Mouse (Mus musculus): ENCODE data around the gene Gm44805. TPM values are rescaled to one million over a fixed set of nuclear protein-coding genes. Genes with fewer than 3 reads are reported as not detected.

Gene Gm44805
- polyA plus RNA-seq, 1 experiment: not detected

DNA sequence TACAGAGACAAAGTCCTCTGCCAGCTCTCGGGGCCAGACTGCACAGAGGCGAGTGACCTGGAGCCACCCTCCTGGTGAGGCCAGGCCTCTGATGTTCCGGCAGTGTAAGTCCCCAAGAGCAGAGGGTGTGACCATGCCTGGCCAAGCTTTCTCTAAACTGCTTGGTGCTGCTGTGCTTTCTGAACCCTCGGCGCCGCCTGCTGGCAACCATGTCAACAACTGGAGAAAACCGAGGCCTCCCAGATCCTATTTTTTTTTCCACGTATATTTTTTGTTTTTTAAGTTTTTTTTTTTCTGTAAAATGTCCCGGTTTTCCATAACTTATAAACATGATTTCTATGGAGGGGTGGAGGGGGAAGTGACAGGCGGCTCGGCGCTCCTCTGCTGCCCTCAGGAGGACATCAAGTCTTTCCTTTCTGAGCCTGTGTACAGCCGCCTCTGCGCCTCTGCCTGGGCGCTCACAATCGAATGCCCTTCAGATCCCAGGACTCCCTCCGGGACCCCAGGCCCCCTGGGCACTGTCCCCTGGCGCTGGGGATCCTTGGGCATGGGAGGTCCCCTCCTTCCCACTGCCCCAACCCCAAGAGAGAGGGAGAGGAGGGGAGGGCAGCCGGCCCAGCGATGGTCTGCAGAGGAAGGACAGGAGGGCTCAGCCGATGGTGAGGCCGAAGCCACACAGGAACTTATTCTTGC is 20.0 kb upstream of the Gm44805 start:
- 36% methylated on average over 22 of the region's 22 CpGs for WGBS
- H3K4me3 ChIP-seq (ENCODE audit: insufficient read depth, low read depth, low read length): no peak overlapping the region
- H3K4me1 ChIP-seq (ENCODE audit: control insufficient read depth, insufficient read depth, low read length): peaks cover 17% of the 10 kb centered on the region
- TF ChIP-seq CTCF (IDR thresholded peaks at IDR 0.05; ENCODE audit: insufficient read depth, low read depth, low read length) (peak; percentile 58; the same call in 1 of the 2 replicates), POLR2A (IDR thresholded peaks at IDR 0.05; ENCODE audit: insufficient read depth, low read depth, low read length) (no peak)
- H3K27ac ChIP-seq (ENCODE audit: insufficient read depth, low read depth, low read length): peak overlapping the region; percentile 38; the same call in 1 of the 2 replicates

DNA sequence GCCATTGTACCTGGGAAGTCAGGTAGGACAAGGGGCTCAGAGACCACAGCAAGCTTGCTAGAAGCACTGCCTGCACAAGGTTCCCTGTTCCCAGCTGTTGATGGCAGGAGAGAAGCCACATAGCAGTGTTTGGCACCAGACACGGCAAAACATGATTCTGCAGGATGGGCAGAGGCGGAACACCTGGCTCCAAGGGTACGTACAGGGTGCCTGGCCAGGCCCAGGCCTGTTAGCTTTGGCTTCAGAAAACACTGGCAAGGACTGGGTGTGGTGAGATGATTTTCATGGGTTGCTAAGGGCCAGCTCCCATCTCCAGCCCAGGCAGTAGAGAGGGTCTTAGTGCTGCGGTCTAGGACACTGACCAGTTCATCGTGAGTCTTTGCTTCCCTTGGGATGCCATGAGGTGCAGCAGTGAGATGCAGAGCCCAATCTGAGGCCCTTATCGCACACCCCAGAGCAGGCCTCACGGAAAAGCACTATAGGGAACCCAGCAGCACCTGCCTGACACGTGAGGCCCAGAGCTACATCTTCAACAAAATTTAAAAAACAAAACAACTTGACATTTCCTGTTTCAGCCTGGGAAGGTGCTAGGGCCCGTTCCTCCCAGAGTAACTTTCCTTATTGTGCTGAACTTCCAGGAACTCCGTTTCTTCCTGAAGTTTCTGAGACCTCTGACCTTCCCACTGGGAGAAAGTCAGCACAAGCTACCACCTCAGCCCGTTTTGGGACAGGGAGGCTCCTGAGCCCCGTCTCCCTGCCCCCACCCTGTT is 19.3 kb upstream of the Gm44805 start:
- peak overlapping the region; percentile 11; the same call in 1 of the 2 replicates for H3K27ac ChIP-seq (ENCODE audit: insufficient read depth, low read depth, low read length)
- H3K4me3 ChIP-seq (ENCODE audit: insufficient read depth, low read depth, low read length): no peak overlapping the region
- H3K4me1 ChIP-seq (ENCODE audit: control insufficient read depth, insufficient read depth, low read length): peaks cover 17% of the 10 kb centered on the region
- 62% methylated on average over 12 of the region's 12 CpGs for WGBS
- no peak for TF ChIP-seq POLR2A (IDR thresholded peaks at IDR 0.05; ENCODE audit: insufficient read depth, low read depth, low read length)
- no peak for TF ChIP-seq CTCF (IDR thresholded peaks at IDR 0.05; ENCODE audit: insufficient read depth, low read depth, low read length)

DNA sequence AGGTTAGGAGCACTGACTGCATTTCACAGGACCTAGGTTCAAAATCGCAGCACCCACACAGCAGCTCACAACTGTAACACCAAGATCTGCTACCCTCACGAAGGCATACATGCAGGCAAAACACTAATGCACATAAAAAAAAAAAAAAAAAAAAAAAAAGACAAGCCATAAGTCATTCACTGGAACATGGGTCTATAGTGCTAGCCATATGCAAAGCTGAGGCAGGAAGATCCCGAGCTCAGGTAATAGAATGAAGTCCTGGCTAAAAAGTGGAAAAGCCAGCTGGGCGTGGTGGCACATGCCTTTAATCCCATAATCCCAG is 18.6 kb upstream of the Gm44805 start:
- Histone ChIP-seq H3K27ac (ENCODE audit: insufficient read depth, low read depth, low read length) (no peak overlapping the region; the same call in 1 of the 2 replicates), H3K4me3 (ENCODE audit: insufficient read depth, low read depth, low read length) (no peak overlapping the region), H3K4me1 (ENCODE audit: control insufficient read depth, insufficient read depth, low read length) (peaks cover 20% of the 10 kb centered on the region)
- 66% methylated on average over 4 of the region's 4 CpGs for WGBS
- TF ChIP-seq POLR2A (IDR thresholded peaks at IDR 0.05; ENCODE audit: insufficient read depth, low read depth, low read length): no peak
- no peak for TF ChIP-seq CTCF (IDR thresholded peaks at IDR 0.05; ENCODE audit: insufficient read depth, low read depth, low read length)

DNA sequence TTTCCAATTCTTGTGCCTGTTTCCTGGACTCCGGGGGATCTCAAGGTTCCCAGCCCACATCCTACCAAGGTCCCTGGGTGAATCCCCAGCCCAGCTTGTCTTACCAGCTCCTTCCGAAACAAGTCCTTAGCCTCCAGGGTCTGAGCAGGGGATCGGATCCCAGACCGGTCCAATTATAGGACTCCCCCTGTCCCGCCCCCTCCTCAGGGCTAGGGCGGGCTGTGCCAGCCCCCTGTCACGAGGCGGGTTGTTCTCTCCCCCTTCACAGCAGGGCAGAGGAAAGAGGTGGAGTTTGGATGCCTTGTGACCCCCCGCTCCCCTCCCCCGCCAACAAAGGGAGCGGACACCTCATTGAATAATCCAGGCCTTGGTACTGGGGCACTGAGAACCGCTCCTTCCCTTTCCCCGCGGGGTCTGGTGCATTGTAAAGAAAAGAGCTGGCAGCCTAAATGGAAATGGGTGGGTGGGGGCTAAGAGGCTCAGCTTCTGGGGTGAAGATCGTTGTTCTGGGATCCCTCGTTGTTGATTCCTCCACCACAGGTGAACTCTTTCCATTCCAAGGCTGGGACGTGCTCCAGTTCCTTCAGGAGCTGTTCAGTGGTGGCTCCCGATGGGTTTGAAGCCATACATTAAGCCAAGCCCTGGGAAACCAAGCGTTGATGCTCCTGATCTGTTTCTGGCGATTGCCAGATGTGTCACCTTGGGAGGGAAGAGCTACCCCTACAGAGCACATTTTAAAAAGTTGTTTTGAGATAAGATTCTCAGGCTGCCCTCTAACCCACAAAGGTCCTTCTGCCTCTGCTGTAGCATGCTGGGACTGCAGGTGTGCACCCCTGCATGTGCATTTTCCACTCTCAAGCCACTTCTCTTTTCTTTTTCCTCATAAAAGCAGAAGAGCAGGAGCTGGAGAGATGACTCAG is 17.9 kb upstream of the Gm44805 start, which contains the start of gene Apoe:
Gene Apoe (minus strand): TSS at position 282 of the 920 bp plus-strand sequence.
- Histone ChIP-seq H3K27ac (ENCODE audit: insufficient read depth, low read depth, low read length) (peak within 1 kb of the TSS; percentile 20), H3K4me3 (ENCODE audit: insufficient read depth, low read depth, low read length) (peak within 1 kb of the TSS; percentile 38), H3K4me1 (ENCODE audit: control insufficient read depth, insufficient read depth, low read length) (peaks cover 23% of the 10 kb centered on the region)
- TF ChIP-seq POLR2A (IDR thresholded peaks at IDR 0.05; ENCODE audit: insufficient read depth, low read depth, low read length): peak; percentile 32; the same call in 1 of the 2 replicates
- no peak for TF ChIP-seq CTCF (IDR thresholded peaks at IDR 0.05; ENCODE audit: insufficient read depth, low read depth, low read length)
- whole genome bisulfite sequencing: 5% methylated on average over 20 of the region's 20 CpGs

DNA sequence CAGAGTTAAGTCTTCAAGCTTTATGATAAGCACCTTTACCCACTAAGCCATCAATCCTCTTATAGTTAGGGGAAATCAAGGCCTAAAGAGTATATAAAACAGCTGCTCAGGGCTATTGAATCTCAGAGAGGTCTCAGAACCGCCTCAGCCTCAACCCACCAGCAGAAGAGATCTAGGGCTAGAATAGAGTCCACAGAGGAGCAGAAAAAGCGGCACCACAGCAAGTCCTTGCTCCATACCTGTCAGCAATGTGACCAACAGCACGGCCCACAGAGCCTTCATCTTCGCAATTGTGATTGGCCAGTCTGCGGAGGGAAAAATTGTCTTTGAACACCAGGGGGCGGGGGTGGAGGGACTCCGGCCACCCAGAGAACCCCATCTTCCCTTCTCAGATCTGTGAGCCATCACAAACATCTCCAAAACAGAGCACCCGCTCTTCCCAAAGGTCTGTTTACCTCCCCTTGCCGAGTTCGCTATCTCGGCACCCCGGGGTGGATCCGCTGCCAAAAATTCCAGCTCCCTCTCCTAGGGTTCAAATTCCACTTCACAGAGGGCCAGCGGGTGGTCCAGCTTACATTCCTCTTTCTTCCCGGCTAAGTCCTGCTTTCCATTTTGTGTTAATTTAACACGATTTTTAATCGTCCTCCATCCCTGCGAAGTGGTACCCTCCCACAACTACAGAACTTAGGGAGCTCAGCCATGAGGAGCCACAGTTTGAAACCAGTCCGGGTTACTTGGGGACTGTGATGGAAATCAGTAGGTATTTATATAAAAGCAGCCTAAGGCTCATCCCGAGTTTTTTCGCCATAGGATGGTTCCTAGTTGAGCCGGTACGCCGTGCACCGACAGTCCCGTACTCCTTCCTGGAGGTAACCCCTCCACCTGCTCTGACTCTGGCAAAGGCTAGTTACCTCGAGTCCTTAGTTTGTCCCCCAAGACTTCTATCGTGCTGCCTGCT is 17.0 kb upstream of the Gm44805 start:
- TF ChIP-seq POLR2A (IDR thresholded peaks at IDR 0.05; ENCODE audit: insufficient read depth, low read depth, low read length) (no peak), CTCF (IDR thresholded peaks at IDR 0.05; ENCODE audit: insufficient read depth, low read depth, low read length) (no peak)
- 11% methylated on average over 28 of the region's 28 CpGs for WGBS

DNA sequence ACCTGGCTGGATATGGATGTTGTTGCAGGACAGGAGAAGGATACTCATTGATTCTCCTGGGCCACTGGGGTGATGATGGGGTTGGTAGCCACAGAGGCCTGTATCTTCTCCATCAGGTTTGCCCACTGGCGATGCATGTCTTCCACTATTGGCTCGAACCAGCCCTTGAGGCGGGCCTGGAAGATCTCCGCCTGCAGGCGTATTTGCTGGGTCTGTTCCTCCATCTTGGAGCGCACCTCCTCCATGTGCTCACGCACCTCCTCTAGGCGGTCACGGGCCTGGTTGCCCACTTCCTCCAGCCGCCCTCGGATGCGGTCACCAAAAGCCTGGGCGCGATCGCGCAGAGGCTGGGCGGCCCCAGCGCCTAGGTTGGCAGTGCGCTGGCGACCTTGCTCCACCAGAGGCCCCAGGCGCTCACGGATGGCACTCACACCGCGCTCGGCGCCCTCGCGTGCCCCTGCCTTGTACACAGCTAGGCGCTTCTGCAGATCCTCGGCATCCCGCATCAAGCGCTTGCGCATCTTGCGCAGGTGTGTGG is 15.2 kb upstream of the Gm44805 start:
- Histone ChIP-seq H3K27ac (ENCODE audit: insufficient read depth, low read depth, low read length) (no peak overlapping the region), H3K4me1 (ENCODE audit: control insufficient read depth, insufficient read depth, low read length) (peaks cover 32% of the 10 kb centered on the region), H3K4me3 (ENCODE audit: insufficient read depth, low read depth, low read length) (peak overlapping the region; percentile 25)
- TF ChIP-seq CTCF (IDR thresholded peaks at IDR 0.05; ENCODE audit: insufficient read depth, low read depth, low read length) (no peak), POLR2A (IDR thresholded peaks at IDR 0.05; ENCODE audit: insufficient read depth, low read depth, low read length) (no peak)
- WGBS: 94% methylated on average over 34 of the region's 34 CpGs

More for the DNA sequence above, 17.0 kb upstream of the Gm44805 start:
- Histone ChIP-seq H3K27ac (ENCODE audit: insufficient read depth, low read depth, low read length) (peak overlapping the region; percentile 20), H3K4me3 (ENCODE audit: insufficient read depth, low read depth, low read length) (peak overlapping the region; percentile 38), H3K4me1 (ENCODE audit: control insufficient read depth, insufficient read depth, low read length) (peaks cover 23% of the 10 kb centered on the region)

DNA sequence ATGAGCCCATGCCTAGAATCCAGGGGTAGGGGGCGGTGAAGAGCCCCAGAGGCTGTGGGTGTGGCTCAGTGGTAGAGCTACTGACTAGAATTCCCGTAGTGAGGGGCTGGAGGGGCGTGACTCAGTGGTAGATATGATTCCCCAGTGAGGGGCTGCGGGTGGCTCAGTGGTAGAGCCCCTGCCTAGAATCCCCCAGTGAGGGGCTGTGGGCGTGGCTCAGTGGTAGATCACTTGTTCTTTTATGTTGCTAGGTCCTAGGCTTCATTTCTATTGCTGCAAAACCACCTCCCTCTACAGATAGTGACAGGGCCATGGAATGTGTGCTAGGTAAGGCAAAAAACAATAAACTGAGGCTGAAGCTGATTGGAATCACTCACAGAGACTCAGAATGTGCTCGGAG is 14.7 kb upstream of the Gm44805 start:
- Histone ChIP-seq H3K27ac (ENCODE audit: insufficient read depth, low read depth, low read length) (no peak overlapping the region), H3K4me1 (ENCODE audit: control insufficient read depth, insufficient read depth, low read length) (peaks cover 30% of the 10 kb centered on the region), H3K4me3 (ENCODE audit: insufficient read depth, low read depth, low read length) (no peak overlapping the region)
- TF ChIP-seq POLR2A (IDR thresholded peaks at IDR 0.05; ENCODE audit: insufficient read depth, low read depth, low read length) (no peak), CTCF (IDR thresholded peaks at IDR 0.05; ENCODE audit: insufficient read depth, low read depth, low read length) (no peak)
- 86% methylated on average over 6 of the region's 6 CpGs for WGBS

Measured in olfactory bulb, adult 2 months (tissue).